Comparison of ENCODE assay signal across 13 mouse cellular contexts in genomic region chr6:84392752-84393511, GRCm38 (mm10).
DNase-seq lines count a peak whose midpoint lies in the region; ATAC-seq lines count a peak whose summit lies in the region.
"Had no signal": no experiment of that assay in that cellular context is flagged by ENCODE, and none has a peak within 500 bp of the region (broad histone marks: within the 10 kb centered on the region; RNA-seq: fewer than 3 reads in every experiment).

No protein-coding gene starts in this region.

- peaks cover 34% of the 10 kb centered on the region for H3K4me1 ChIP-seq in liver, embryonic 13.5 days (replicated peaks)
- H3K4me1 ChIP-seq in neural tube, embryonic 15.5 days = no peaks in the 10 kb centered on the region
- H3K4me1 ChIP-seq: neural tube, embryonic 12.5 days had no signal

- peak; percentile 30 for DNase-seq in ovary, postnatal 36 days (ENCODE audit: low spot score)
- DNase-seq in ovary, postnatal 10 days (ENCODE audit: low spot score) = no peak
- DNase-seq in adrenal gland, postnatal 25 days = peak; percentile 43
- peak; percentile 43 for DNase-seq in liver, embryonic 13.5 days
- DNase-seq in left cerebral cortex, postnatal 36 days (ENCODE audit: low spot score in 2 of 2) = no peak
- DNase-seq in kidney, postnatal 14 days = no peak
- DNase-seq: cerebellum, postnatal 10 days; thymus, adult 18-20 months had no signal

- H3K27me3 ChIP-seq in liver, embryonic 13.5 days = no peaks in the 10 kb centered on the region
- no peaks in the 10 kb centered on the region for H3K27me3 ChIP-seq in neural tube, embryonic 15.5 days (replicated peaks)
- H3K27me3 ChIP-seq: neural tube, embryonic 12.5 days had no signal

- H3K9me3 ChIP-seq in liver, embryonic 13.5 days (replicated peaks) = no peaks in the 10 kb centered on the region
- no peaks in the 10 kb centered on the region for H3K9me3 ChIP-seq in neural tube, embryonic 15.5 days (replicated peaks)
- H3K9me3 ChIP-seq: hindbrain, embryonic 13.5 days; neural tube, embryonic 12.5 days had no signal

- peak overlapping the region; percentile 67 for H3K27ac ChIP-seq in liver, embryonic 13.5 days
- no peak overlapping the region for H3K27ac ChIP-seq in neural tube, embryonic 15.5 days (replicated peaks)
- H3K27ac ChIP-seq: hindbrain, embryonic 13.5 days; left cerebral cortex, adult 2 months; macrophage; neural tube, embryonic 12.5 days had no signal

- H3K9ac ChIP-seq in liver, embryonic 13.5 days = peak overlapping the region; percentile 6; the same call in 1 of the 2 replicates
- no peak overlapping the region for H3K9ac ChIP-seq in neural tube, embryonic 15.5 days (replicated peaks)
- H3K9ac ChIP-seq: hindbrain, embryonic 13.5 days; neural tube, embryonic 12.5 days had no signal

- intact Hi-C loops in left cerebral cortex, postnatal 36 days (cut with DNase I) = no loop called here

- ATAC-seq in liver, embryonic 13.5 days (ENCODE audit: low read depth) = peak; percentile 87
- ATAC-seq in neural tube, embryonic 15.5 days (ENCODE audit: low FRiP score) = no peak

- H3K4me3 ChIP-seq in liver, embryonic 13.5 days (replicated peaks) = peak overlapping the region; percentile 18; the same call in 1 of the 2 replicates
- H3K4me3 ChIP-seq in neural tube, embryonic 15.5 days (replicated peaks) = no peak overlapping the region
- H3K4me3 ChIP-seq: hindbrain, embryonic 13.5 days; left cerebral cortex, adult 2 months; neural tube, embryonic 12.5 days had no signal

- no peaks in the 10 kb centered on the region for H3K36me3 ChIP-seq in liver, embryonic 13.5 days
- H3K36me3 ChIP-seq in neural tube, embryonic 15.5 days = no peaks in the 10 kb centered on the region
- H3K36me3 ChIP-seq: hindbrain, embryonic 13.5 days; neural tube, embryonic 12.5 days had no signal

- WGBS in liver, embryonic 13.5 days (ENCODE audit: insufficient replicate concordance) = 56% methylated on average over 14 of the region's 14 CpGs
- WGBS in neural tube, embryonic 15.5 days = 91% methylated on average over 14 of the region's 14 CpGs

- H3K4me2 ChIP-seq in liver, embryonic 13.5 days = peak overlapping the region; percentile 53
- no peak overlapping the region for H3K4me2 ChIP-seq in neural tube, embryonic 15.5 days
- H3K4me2 ChIP-seq: hindbrain, embryonic 13.5 days; neural tube, embryonic 12.5 days had no signal

Comparison
In these comparisons a context has a peak if more than half of its experiments do, and no peak if none do; other contexts are left out.
1. DNase-seq: peak in ovary, postnatal 36 days (single experiment), adrenal gland, postnatal 25 days (single experiment) and liver, embryonic 13.5 days (single experiment); none in ovary, postnatal 10 days (single experiment), left cerebral cortex, postnatal 36 days (0 of 2) and kidney, postnatal 14 days (single experiment).